Mouse (Mus musculus) CH12.LX (cell line): ENCODE results near the gene Slc17a9. TPM values are rescaled to one million over a fixed set of nuclear protein-coding genes. Genes with fewer than 3 reads are reported as not detected.

Experiments used
- DNase-seq: peaks from one replicate; pipeline ENCODE4 v3.0.0-alpha.2; 2013; ENCODE audit errors: extremely low read depth
- H3K27ac ChIP-seq: 2 replicates; pipeline ENCODE4 v1.5.1; 2012; ENCODE audit warnings: low read depth, mild to moderate bottlenecking, control low read depth, moderate library complexity; ENCODE audit not compliant: insufficient read depth
- H3K27me3 ChIP-seq: replicated peaks from 2 replicates; pipeline ENCODE3; 2012; ENCODE audit warnings: inconsistent platforms
- H3K36me3 ChIP-seq, 2 experiments: replicated peaks in 1 of 2; 2 replicates each; pipeline versions ENCODE3 to v1.6.1; 2012; ENCODE audit warnings: inconsistent platforms in 1 of 2, low read length in 1 of 2, mild to moderate bottlenecking in 1 of 2, mixed read lengths in 1 of 2, moderate library complexity in 1 of 2; ENCODE audit not compliant: control insufficient read depth in 1 of 2, insufficient read depth in 1 of 2
- H3K4me1 ChIP-seq, 2 experiments: 2 replicates each; pipeline ENCODE4 v1.6.1; 2012; ENCODE audit warnings: inconsistent platforms in 1 of 2, moderate library complexity in 1 of 2; ENCODE audit not compliant: insufficient read depth in 2 of 2, control insufficient read depth in 1 of 2
- H3K4me2 ChIP-seq: 2 replicates; pipeline ENCODE4 v1.6.1; 2012; ENCODE audit warnings: low read depth, mild to moderate bottlenecking, control low read depth; ENCODE audit not compliant: poor library complexity, insufficient read depth, severe bottlenecking
- H3K4me3 ChIP-seq, 3 experiments: fragments of 150-350 bp in 1 of 3; sonication (generic) in 1 of 3; replicated peaks in 1 of 3; 2 replicates each; pipeline versions ENCODE3 to v1.5.1; 2011 to 2012; ENCODE audit warnings: low read depth in 2 of 3, low read length in 2 of 3, mild to moderate bottlenecking in 2 of 3, moderate library complexity in 2 of 3, control low read depth in 1 of 3, improper control_type of control experiment in 1 of 3, inconsistent platforms in 1 of 3, mixed read lengths in 1 of 3; ENCODE audit not compliant: poor library complexity in 1 of 3
- H3K79me2 ChIP-seq: replicated peaks from 2 replicates; pipeline ENCODE4 v1.6.1; 2012; ENCODE audit warnings: mild to moderate bottlenecking, moderate library complexity; ENCODE audit not compliant: control insufficient read depth, poor library complexity, insufficient read depth, severe bottlenecking; ENCODE audit errors: extremely low read depth
- H3K9ac ChIP-seq: 2 replicates; pipeline ENCODE4 v1.6.1; 2012; ENCODE audit warnings: low read depth, mild to moderate bottlenecking, control low read depth, moderate library complexity; ENCODE audit not compliant: insufficient read depth
- H3K9me3 ChIP-seq: replicated peaks from 2 replicates; pipeline ENCODE3; 2012; ENCODE audit warnings: low read length, inconsistent platforms, mixed read lengths
- CTCF ChIP-seq, 2 experiments: IDR thresholded peaks in 1 of 2; conservative IDR thresholded peaks in 1 of 2; 2 replicates each; pipeline ENCODE4 v1.5.1; 2011 to 2012; ENCODE audit warnings: low read depth in 2 of 2, low read length in 2 of 2, improper control_type of control experiment in 1 of 2, inconsistent platforms in 1 of 2, mild to moderate bottlenecking in 1 of 2, moderate library complexity in 1 of 2
- E2F4 ChIP-seq: IDR thresholded peaks from 2 replicates; pipeline ENCODE4 v1.6.1; 2011; ENCODE audit warnings: low read depth, low read length, improper control_type of control experiment; ENCODE audit not compliant: insufficient replicate concordance
- ETS1 ChIP-seq: conservative IDR thresholded peaks from 2 replicates; pipeline ENCODE4 v1.6.1; 2012; ENCODE audit warnings: low read depth, mild to moderate bottlenecking, inconsistent platforms, low read length, improper control_type of control experiment, moderate library complexity
- HCFC1 ChIP-seq: IDR thresholded peaks from 2 replicates; pipeline ENCODE4 v1.6.1; 2012; ENCODE audit warnings: low read depth, mild to moderate bottlenecking, inconsistent platforms, low read length, improper control_type of control experiment
- JUN ChIP-seq: IDR thresholded peaks from 2 replicates; pipeline ENCODE4 v1.6.1; 2011; ENCODE audit warnings: low read depth, mild to moderate bottlenecking, low read length, improper control_type of control experiment, moderate library complexity; ENCODE audit not compliant: insufficient read depth
- JUND ChIP-seq: conservative IDR thresholded peaks from 2 replicates; pipeline ENCODE4 v1.6.1; 2011; ENCODE audit warnings: low read depth, low read length, improper control_type of control experiment
- KAT2A ChIP-seq: IDR thresholded peaks from 2 replicates; pipeline ENCODE4 v1.6.1; 2012; ENCODE audit warnings: low read length, improper control_type of control experiment, inconsistent platforms; ENCODE audit not compliant: insufficient replicate concordance
- MAX ChIP-seq: IDR thresholded peaks from 2 replicates; pipeline ENCODE4 v1.6.1; 2011; ENCODE audit warnings: low read length, improper control_type of control experiment
- MAZ ChIP-seq: IDR thresholded peaks from 2 replicates; pipeline ENCODE4 v1.6.1; 2012; ENCODE audit warnings: low read depth, mild to moderate bottlenecking, inconsistent platforms, low read length, improper control_type of control experiment, moderate library complexity
- MEF2A ChIP-seq: IDR thresholded peaks from 2 replicates; pipeline ENCODE4 v1.6.1; 2014; ENCODE audit warnings: low read depth, mild to moderate bottlenecking, inconsistent platforms, low read length, improper control_type of control experiment, borderline replicate concordance
- MXI1 ChIP-seq: IDR thresholded peaks from 2 replicates; pipeline ENCODE4 v1.6.1; 2011; ENCODE audit warnings: mild to moderate bottlenecking, low read depth, low read length, improper control_type of control experiment
- MYC ChIP-seq: IDR thresholded peaks from 2 replicates; pipeline ENCODE4 v1.6.1; 2011; ENCODE audit warnings: low read depth, mild to moderate bottlenecking, improper control_type of control experiment, low read length
- NRF1 ChIP-seq: IDR thresholded peaks from 2 replicates; pipeline ENCODE4 v1.6.1; 2014; ENCODE audit warnings: low read depth, mild to moderate bottlenecking, inconsistent platforms, low read length, improper control_type of control experiment, moderate library complexity
- POLR2A ChIP-seq: IDR thresholded peaks from 2 replicates; pipeline ENCODE4 v1.6.1; 2011; ENCODE audit warnings: low read depth, mild to moderate bottlenecking, improper control_type of control experiment, low read length
- POLR2AphosphoS2 ChIP-seq: IDR thresholded peaks from 2 replicates; pipeline ENCODE4 v1.6.1; 2011; ENCODE audit warnings: low read depth, low read length, improper control_type of control experiment
- RAD21 ChIP-seq: IDR thresholded peaks from 2 replicates; pipeline ENCODE4 v1.6.1; 2011; ENCODE audit warnings: low read depth, mild to moderate bottlenecking, low read length, improper control_type of control experiment, moderate library complexity
- RCOR1 ChIP-seq: conservative IDR thresholded peaks from 2 replicates; pipeline ENCODE4 v1.6.1; 2012; ENCODE audit warnings: low read depth, mild to moderate bottlenecking, inconsistent platforms, low read length, improper control_type of control experiment
- SIN3A ChIP-seq: IDR thresholded peaks from 2 replicates; pipeline ENCODE4 v1.6.1; 2012; ENCODE audit warnings: low read length, improper control_type of control experiment, inconsistent platforms
- TCF12 ChIP-seq: IDR thresholded peaks from 2 replicates; pipeline ENCODE4 v1.6.1; 2014; ENCODE audit warnings: low read depth, mild to moderate bottlenecking, inconsistent platforms, low read length, improper control_type of control experiment
- USF2 ChIP-seq: conservative IDR thresholded peaks from 2 replicates; pipeline ENCODE4 v1.6.1; 2011; ENCODE audit warnings: low read depth, low read length, improper control_type of control experiment
- ZC3H11A ChIP-seq: IDR thresholded peaks from 2 replicates; pipeline ENCODE4 v1.6.1; 2012; ENCODE audit warnings: low read depth, mild to moderate bottlenecking, inconsistent platforms, low read length, improper control_type of control experiment
- ZKSCAN1 ChIP-seq: IDR thresholded peaks from 2 replicates; pipeline ENCODE4 v1.6.1; 2012; ENCODE audit warnings: low read depth, inconsistent platforms, low read length, improper control_type of control experiment, borderline replicate concordance
- dilution Hi-C: fragments of 300-500 bp; cut with MboI; formaldehyde crosslinking; loops from 2 replicates; pipeline ENCODE4 v1.14.3; 2020; ENCODE audit warnings: low sequenced_read_pairs; ENCODE audit not compliant: extremely low pct_unique_long_range_greater_than_20kb, extremely low pct_ligation_motif_present
- in situ Hi-C: fragments of 300-500 bp; cut with MboI; formaldehyde crosslinking; loops from 3 replicates; pipeline ENCODE4 v1.14.3; 2019; ENCODE audit warnings: low sequenced_read_pairs, low pct_ligation_motif_present, low pct_unique_long_range_greater_than_20kb, mixed read lengths
- polyA plus RNA-seq: library from polyadenylated mRNA; unstranded; fragments of >175 nt; gene quantifications from 2 replicates; pipeline ENCODE4 v1.2.1, GENCODE M21; 2012; ENCODE audit warnings: low read depth; ENCODE audit not compliant: insufficient read length
- total RNA-seq, 2 experiments: library from RNA; depleted of rRNA; stranded (reverse); fragments of 300-350 nt in 1 of 2; fragments of >200 nt in 1 of 2; gene quantifications; 2 replicates each; pipeline ENCODE4 v1.2.3; 2012 to 2014

Slc17a9 gene
- total and polyA plus RNA-seq, 3 experiments = 7.2 to 23.7 (median 13.4) TPM

GRCm38 (mm10) chr2:180737984-180738383 is 12.9 kb downstream of the Slc17a9 start:
- no peaks in the 10 kb centered on the region for H3K27me3 ChIP-seq
- no peak overlapping the region for H3K9ac ChIP-seq
- peaks cover 40 to 86% of the 10 kb centered on the region in 2 experiments for H3K36me3 ChIP-seq
- no peak for TF ChIP-seq KAT2A
- no peak for TF ChIP-seq RAD21
- TF ChIP-seq TCF12 = no peak
- TF ChIP-seq, all 38 proteins: peak for 0
- no peaks in the 10 kb centered on the region for H3K4me1 ChIP-seq
- in situ Hi-C loops = no loop called here
- no peak overlapping the region for H3K27ac ChIP-seq
- H3K4me2 ChIP-seq = no peak overlapping the region
- no peaks in the 10 kb centered on the region for H3K9me3 ChIP-seq
- H3K79me2 ChIP-seq = no peaks in the 10 kb centered on the region
- dilution Hi-C loops = no loop called here
- no peak for DNase-seq
- no peak overlapping the region for H3K4me3 ChIP-seq

GRCm38 (mm10) chr2:180740349-180740748 is 15.3 kb downstream of the Slc17a9 start:
- Histone ChIP-seq H3K36me3 (peaks cover 24 to 65% of the 10 kb centered on the region in 2 experiments), H3K27me3 (no peaks in the 10 kb centered on the region), H3K9ac (no peak overlapping the region), H3K4me1 (0 out of 4 replicates have a peak, but pooled peaks cover 0 to 2% of the 10 kb centered on the region in 2 experiments)
- DNase-seq = no peak
- TF ChIP-seq MAZ = no peak
- no peak for TF ChIP-seq TCF12
- no peak for TF ChIP-seq POLR2AphosphoS2
- TF ChIP-seq RCOR1 = no peak
- peak; percentile 9 for TF ChIP-seq RAD21
- peak in 1 of 2 experiments; percentile 23; a peak in 1 of 4 replicates for TF ChIP-seq CTCF (conservative IDR thresholded peaks at IDR 0.05 in 1 of 2, IDR thresholded peaks at IDR 0.05 in 1 of 2; ENCODE audit: low read depth in 2 of 2, low read length in 2 of 2)
- TF ChIP-seq, all 38 proteins: peak for 2
- Histone ChIP-seq H3K4me3 (no peak overlapping the region), H3K27ac (no peak overlapping the region), H3K4me2 (no peak overlapping the region), H3K9me3 (no peaks in the 10 kb centered on the region), H3K79me2 (no peaks in the 10 kb centered on the region)
- dilution Hi-C loops (no loop called here), in situ Hi-C loops (no loop called here)

GRCm38 (mm10) chr2:180741421-180741820 is 16.4 kb downstream of the Slc17a9 start:
- peaks cover 6% of the 10 kb centered on the region for H3K27me3 ChIP-seq
- H3K79me2 ChIP-seq = no peaks in the 10 kb centered on the region
- in situ Hi-C loops = no loop called here
- no peak overlapping the region for H3K4me3 ChIP-seq
- H3K9me3 ChIP-seq = no peaks in the 10 kb centered on the region
- no peak overlapping the region for H3K4me2 ChIP-seq
- TF ChIP-seq JUND (no peak), KAT2A (no peak), ETS1 (no peak), POLR2A (no peak), E2F4 (no peak), MAX (no peak), ZC3H11A (no peak), POLR2AphosphoS2 (no peak), MXI1 (no peak), ZKSCAN1 (no peak), MYC (no peak), SIN3A (no peak), USF2 (no peak), NRF1 (no peak), HCFC1 (no peak), MEF2A (no peak), JUN (no peak)
- TF ChIP-seq, all 38 proteins: peak for 0
- no peak overlapping the region for H3K27ac ChIP-seq
- H3K36me3 ChIP-seq = peaks cover 19 to 54% of the 10 kb centered on the region in 2 experiments
- dilution Hi-C loops = no loop called here
- no peak overlapping the region for H3K9ac ChIP-seq
- no peak for DNase-seq
- peaks cover 0 to 2% of the 10 kb centered on the region in 2 experiments; a peak in 1 of 4 replicates for H3K4me1 ChIP-seq
